Mouse (Mus musculus): ENCODE data around the gene Nsa2. TPM values are rescaled to one million over a fixed set of nuclear protein-coding genes. Genes with fewer than 3 reads are reported as not detected.

The Nsa2 gene
- polyA plus RNA-seq, 1 experiment from 2014 or later, result 71.9 TPM

Other genes starting within 250 kb of the Nsa2 start
- 0.11 and 0.13 TPM in 2 replicates for gene Gcnt4, start 213.2 kb downstream of the Nsa2 start, polyA plus RNA-seq (2014; fragmentation: Nextera tagmentation; extraction: Ambion mirVana)
- not detected in 2 replicates for gene 1700029F12Rik, start 103.6 kb downstream of the Nsa2 start, polyA plus RNA-seq (2014; fragmentation: Nextera tagmentation; extraction: Ambion mirVana)
- 10.1 and 12.5 TPM in 2 replicates for gene Fam169a, start 70.7 kb downstream of the Nsa2 start, polyA plus RNA-seq (2014; fragmentation: Nextera tagmentation; extraction: Ambion mirVana)
- 0.71 and 1.9 TPM in 2 replicates for gene Gm6169, start 38.7 kb downstream of the Nsa2 start, polyA plus RNA-seq (2014; fragmentation: Nextera tagmentation; extraction: Ambion mirVana)
- gene Gfm2, start within 50 bp of the Nsa2 start, polyA plus RNA-seq (2014; fragmentation: Nextera tagmentation; extraction: Ambion mirVana), result 39.6 and 39.9 TPM in 2 replicates
- 20.3 and 22.2 TPM in 2 replicates for gene Hexb, start 60.4 kb upstream of the Nsa2 start, polyA plus RNA-seq (2014; fragmentation: Nextera tagmentation; extraction: Ambion mirVana)
- 17.9 and 20.8 TPM in 2 replicates for gene Enc1, start 103.2 kb upstream of the Nsa2 start, polyA plus RNA-seq (2014; fragmentation: Nextera tagmentation; extraction: Ambion mirVana)